Mouse (Mus musculus) neural tube, embryonic 15.5 days (tissue): ENCODE measurements around the gene Colca2. TPM values are rescaled to one million over a fixed set of nuclear protein-coding genes. Genes with fewer than 3 reads are reported as not detected.
A peak's percentile ranks its signal among the peaks of the same experiment; 100 is the strongest.

ENCODE experiments used
- ATAC-seq: fragments of 200-750 bp; cut with Nextera tagmentation; 2 replicates; pipeline ENCODE4 v1.8.0; 2017; ENCODE audit warnings: mild to moderate bottlenecking, moderate TSS enrichment, moderate library complexity; ENCODE audit not compliant: low FRiP score
- H3K27ac ChIP-seq: fragments of 300-500 bp; sonication (generic); replicated peaks from 2 replicates; pipeline ENCODE4 v1.5.1; 2015; ENCODE audit warnings: mild to moderate bottlenecking, inconsistent platforms
- H3K27me3 ChIP-seq: fragments of 300-500 bp; sonication (generic); replicated peaks from 2 replicates; pipeline ENCODE4 v1.6.1; 2015; ENCODE audit warnings: inconsistent platforms
- H3K36me3 ChIP-seq: fragments of 300-500 bp; sonication (generic); 2 replicates; pipeline ENCODE4 v1.6.1; 2015; ENCODE audit warnings: inconsistent platforms
- H3K4me1 ChIP-seq: fragments of 300-500 bp; sonication (generic); 2 replicates; pipeline ENCODE4 v1.6.1; 2015; ENCODE audit warnings: inconsistent platforms
- H3K4me2 ChIP-seq: fragments of 300-500 bp; sonication (generic); 2 replicates; pipeline ENCODE4 v1.6.1; 2015; ENCODE audit warnings: inconsistent platforms, mild to moderate bottlenecking, moderate library complexity
- H3K4me3 ChIP-seq: fragments of 300-500 bp; sonication (generic); replicated peaks from 2 replicates; pipeline ENCODE4 v1.5.1; 2015; ENCODE audit warnings: mild to moderate bottlenecking, inconsistent platforms
- H3K9ac ChIP-seq: fragments of 300-500 bp; sonication (generic); replicated peaks from 2 replicates; pipeline ENCODE4 v1.6.1; 2015; ENCODE audit warnings: mild to moderate bottlenecking, inconsistent platforms
- H3K9me3 ChIP-seq: fragments of 300-500 bp; sonication (generic); replicated peaks from 2 replicates; pipeline ENCODE4 v1.6.1; 2016; ENCODE audit warnings: inconsistent platforms
- WGBS: fragments of 180-500 bp; shearing (Covaris S2); methylation state at CpG from one replicate; pipeline ENCODE4 v1.1.7; 2015; ENCODE audit warnings: mixed read lengths; 5-methylcytosine and 5-hydroxymethylcytosine counted together
- polyA plus RNA-seq: library from polyadenylated mRNA; unstranded; fragments of >200 nt; fragmentation: Nextera tagmentation; extraction: Ambion mirVana; gene quantifications from 2 replicates; pipeline ENCODE4 v1.2.1, GENCODE M21; 2015

Colca2 gene
- polyA plus RNA-seq, 1 experiment from 2014 or later, result 0.70 TPM

DNA sequence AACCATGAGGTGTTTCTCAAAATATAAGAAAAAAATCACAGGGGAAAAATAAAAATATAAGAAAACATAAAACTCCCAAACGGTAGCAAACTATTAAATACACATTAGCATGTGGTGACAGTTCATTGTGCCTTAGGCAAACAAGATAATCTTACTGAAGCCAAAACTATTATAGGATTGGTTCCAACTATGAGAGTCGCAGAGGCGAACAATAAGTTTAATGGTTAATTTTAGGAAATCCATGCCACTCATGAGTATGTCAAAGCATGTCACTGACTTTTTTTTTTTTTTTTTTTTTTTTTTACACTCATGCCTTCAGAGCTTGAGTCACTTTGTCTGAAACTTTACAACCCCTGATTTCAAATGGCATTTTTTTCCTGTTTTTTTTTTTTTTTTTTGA lies 28.0 kb upstream of the Colca2 start:
- ATAC-seq, result no peak

DNA sequence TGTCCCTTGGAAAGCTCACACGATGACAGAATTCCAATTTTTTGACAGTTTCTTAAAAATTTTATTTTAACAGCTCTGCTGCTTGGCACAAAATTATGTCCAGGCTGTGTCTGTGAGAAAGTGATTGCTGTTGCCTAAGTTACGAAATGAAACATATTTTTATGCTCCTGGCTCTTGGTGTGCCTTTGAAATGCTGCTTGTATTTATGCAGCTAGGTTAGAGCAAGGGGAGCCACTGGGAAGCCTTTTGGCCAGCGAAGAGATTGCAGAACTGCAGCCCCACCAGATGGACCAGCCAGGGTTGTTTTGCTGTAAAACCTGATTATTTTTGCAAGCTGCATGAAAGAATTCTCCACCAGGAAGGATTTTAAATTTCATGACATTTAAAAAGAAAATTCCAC lies 26.8 kb upstream of the Colca2 start:
- Histone ChIP-seq H3K36me3 (no peaks in the 10 kb centered on the region), H3K9ac (no peak overlapping the region), H3K27me3 (no peaks in the 10 kb centered on the region), H3K4me2 (no peak overlapping the region), H3K9me3 (no peaks in the 10 kb centered on the region), H3K4me1 (no peaks in the 10 kb centered on the region), H3K27ac (no peak overlapping the region), H3K4me3 (no peak overlapping the region)
- no peak for ATAC-seq
- WGBS, result 65% methylated on average over 3 of the region's 3 CpGs

More for the DNA sequence above, 28.0 kb upstream of the Colca2 start:
- Histone ChIP-seq H3K27me3 (no peaks in the 10 kb centered on the region), H3K36me3 (no peaks in the 10 kb centered on the region), H3K4me2 (no peak overlapping the region), H3K4me1 (no peaks in the 10 kb centered on the region), H3K9ac (no peak overlapping the region), H3K4me3 (no peak overlapping the region), H3K27ac (no peak overlapping the region), H3K9me3 (no peaks in the 10 kb centered on the region)
- 80% methylated on average over 3 of the region's 3 CpGs for WGBS

DNA sequence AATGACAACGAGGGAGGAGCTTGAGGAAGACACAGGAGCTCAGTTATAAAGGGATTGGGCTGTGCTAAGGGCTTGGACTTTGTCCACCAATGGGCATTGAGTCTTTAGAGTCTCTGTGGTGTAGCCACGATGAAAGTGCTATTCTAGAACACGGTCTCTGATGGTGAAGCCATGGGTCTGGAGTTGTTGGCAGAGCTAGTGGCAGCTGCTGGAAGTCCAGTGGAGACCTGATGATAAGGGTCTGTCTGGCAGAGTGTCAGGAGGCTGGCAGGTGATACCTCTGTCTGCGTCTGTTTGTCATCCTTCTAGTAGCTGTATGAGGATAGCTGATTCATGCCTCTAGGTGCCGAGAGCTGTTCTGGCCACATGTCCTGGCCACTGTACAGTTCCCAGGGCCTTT lies 25.6 kb upstream of the Colca2 start:
- ATAC-seq, result no peak
- no peak overlapping the region for H3K4me2 ChIP-seq
- 77% methylated on average over 5 of the region's 5 CpGs for WGBS
- H3K4me3 ChIP-seq, result no peak overlapping the region
- H3K27me3 ChIP-seq, result no peaks in the 10 kb centered on the region
- no peak overlapping the region for H3K9ac ChIP-seq
- no peaks in the 10 kb centered on the region for H3K36me3 ChIP-seq
- no peaks in the 10 kb centered on the region for H3K4me1 ChIP-seq
- no peaks in the 10 kb centered on the region for H3K9me3 ChIP-seq
- no peak overlapping the region for H3K27ac ChIP-seq

DNA sequence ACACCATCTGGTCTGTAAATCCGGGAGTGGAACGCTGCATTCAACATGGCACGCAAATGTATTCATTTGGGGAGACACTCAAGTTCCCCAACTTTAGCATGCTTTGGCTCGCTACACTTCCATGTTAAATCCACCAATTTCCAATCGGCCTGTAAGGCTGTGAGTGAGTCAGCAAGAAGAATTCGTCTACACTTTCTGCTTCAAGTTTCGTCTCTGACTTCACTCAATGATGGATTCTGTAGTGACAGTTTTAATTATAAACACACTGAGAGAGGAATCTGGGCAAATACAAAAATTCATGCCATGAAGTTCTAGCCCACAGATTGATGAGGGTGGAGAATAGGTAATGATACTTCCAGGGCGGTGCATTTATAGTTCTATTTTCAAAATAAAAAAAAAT lies 15.2 kb upstream of the Colca2 start:
- H3K27me3 ChIP-seq, result no peaks in the 10 kb centered on the region
- 83% methylated on average over 8 of the region's 8 CpGs for WGBS
- no peak for ATAC-seq

DNA sequence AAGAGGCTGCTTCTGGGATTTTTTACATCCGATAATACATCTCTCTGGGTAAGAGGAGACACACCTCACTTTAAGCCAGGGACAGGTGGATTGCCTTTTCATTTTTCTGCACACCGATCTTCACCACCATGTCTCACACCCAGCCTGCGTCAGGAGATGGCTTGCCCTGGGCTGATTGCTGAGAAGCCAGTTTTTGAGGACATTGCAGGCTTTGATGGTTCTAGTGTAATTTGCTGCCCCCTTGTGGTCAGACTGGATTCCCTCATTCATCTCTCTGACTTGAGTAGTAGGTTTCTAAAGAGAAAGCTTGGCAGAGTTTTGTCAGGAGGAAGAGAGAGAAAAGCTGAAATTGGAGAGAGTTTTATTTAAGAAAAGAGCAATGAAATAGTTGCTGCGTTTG lies 14.3 kb upstream of the Colca2 start:
- H3K27me3 ChIP-seq, result no peaks in the 10 kb centered on the region
- ATAC-seq, result 0 out of 2 replicates have a peak, but pooled peaks have one; percentile 28
- no peak overlapping the region for H3K27ac ChIP-seq

More for the DNA sequence above, 15.2 kb upstream of the Colca2 start:
- Histone ChIP-seq H3K9ac (no peak overlapping the region), H3K4me3 (no peak overlapping the region), H3K27ac (no peak overlapping the region), H3K36me3 (no peaks in the 10 kb centered on the region), H3K4me1 (no peaks in the 10 kb centered on the region), H3K9me3 (0 out of 2 replicates have a peak, but pooled peaks cover 3% of the 10 kb centered on the region), H3K4me2 (no peak overlapping the region)

DNA sequence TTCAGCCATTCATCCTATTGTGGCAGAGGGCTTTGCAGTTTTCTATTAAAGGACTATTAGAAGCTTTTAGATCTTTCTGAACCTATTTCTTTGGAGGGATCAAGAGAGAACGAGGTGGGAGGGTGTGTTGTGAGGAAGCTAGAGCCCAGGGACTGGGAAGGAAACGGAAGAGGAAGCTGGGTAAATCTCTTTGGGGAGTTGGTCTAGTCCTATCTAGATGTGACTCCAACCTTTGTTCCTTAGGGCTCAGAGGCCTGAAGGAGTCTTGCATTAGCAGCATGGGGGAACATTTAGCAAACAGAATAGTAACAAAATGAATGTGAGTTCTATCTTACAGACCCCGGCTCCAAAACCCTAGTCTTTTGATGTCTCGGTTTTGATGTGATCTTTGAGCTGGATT lies 12.6 kb upstream of the Colca2 start:
- ATAC-seq, result no peak
- Histone ChIP-seq H3K4me2 (no peak overlapping the region), H3K4me3 (no peak overlapping the region), H3K27me3 (no peaks in the 10 kb centered on the region), H3K9me3 (no peaks in the 10 kb centered on the region), H3K27ac (no peak overlapping the region), H3K4me1 (no peaks in the 10 kb centered on the region), H3K36me3 (no peaks in the 10 kb centered on the region), H3K9ac (no peak overlapping the region)
- WGBS, result 83% methylated on average over 4 of the region's 4 CpGs

More for the DNA sequence above, 14.3 kb upstream of the Colca2 start:
- Histone ChIP-seq H3K4me2 (no peak overlapping the region), H3K9ac (no peak overlapping the region), H3K36me3 (no peaks in the 10 kb centered on the region), H3K4me1 (no peaks in the 10 kb centered on the region), H3K4me3 (no peak overlapping the region), H3K9me3 (no peaks in the 10 kb centered on the region)
- WGBS, result 31% methylated on average over 4 of the region's 4 CpGs

DNA sequence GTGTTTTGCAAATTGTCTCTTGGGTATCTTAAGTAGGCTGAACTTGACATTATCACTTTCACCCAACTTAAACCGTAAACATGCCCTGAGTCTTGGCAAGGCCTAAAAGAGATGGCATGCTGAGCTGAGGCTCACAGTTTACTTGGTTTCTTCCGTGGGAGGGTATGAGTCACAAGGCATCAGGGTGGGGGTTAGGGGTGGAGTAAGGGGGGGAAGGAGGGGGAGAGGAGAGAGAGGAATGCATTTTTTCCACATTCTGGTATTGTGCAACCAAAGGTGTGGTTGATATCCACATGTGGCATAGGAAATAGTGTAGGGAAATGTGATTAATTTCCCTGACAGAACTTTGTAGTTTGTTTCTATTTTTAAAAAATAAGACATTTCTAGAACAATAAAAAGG lies 7.7 kb upstream of the Colca2 start:
- no peaks in the 10 kb centered on the region for H3K9me3 ChIP-seq
- 51% methylated on average over 2 of the region's 2 CpGs for WGBS

DNA sequence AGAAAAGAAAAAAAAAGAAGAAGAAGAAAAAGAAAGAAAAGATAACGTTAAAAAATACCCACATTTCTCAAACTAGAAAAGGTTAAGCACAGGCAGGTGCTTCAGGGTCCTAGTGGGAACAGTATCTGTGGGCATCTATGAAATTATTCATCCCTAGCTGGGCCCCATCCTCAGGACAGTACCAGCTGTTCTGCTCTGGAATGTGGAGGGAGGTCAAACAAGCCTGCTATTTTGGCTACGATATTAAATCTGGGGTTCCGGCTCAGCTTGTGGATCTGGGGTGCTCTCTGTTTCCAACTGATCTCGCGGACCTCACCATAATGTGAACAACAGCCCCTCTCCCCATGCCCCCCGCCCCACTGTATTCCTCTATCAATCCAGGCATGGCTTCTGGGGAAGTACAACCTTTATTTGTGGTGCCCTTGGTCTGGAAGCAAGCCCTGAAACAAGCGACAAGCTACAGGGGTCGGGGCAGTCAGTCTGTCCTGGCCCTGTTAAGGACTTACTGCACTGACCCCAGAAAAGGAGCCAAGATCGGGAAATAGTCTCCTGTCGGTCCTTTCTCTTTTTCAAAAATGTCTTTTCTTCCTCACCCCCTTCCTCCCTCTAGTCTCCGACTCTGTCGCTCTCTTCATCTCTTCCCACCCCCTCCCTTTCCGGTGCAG lies 403 bp downstream of the Colca2 start:
- H3K4me1 ChIP-seq, result peaks cover 17% of the 10 kb centered on the region
- H3K9ac ChIP-seq, result peak overlapping the region; percentile 51; the same call in 1 of the 2 replicates
- H3K27me3 ChIP-seq, result peaks cover 26% of the 10 kb centered on the region
- 0 out of 2 replicates have a peak overlapping the region, but pooled peaks have one; percentile 9 for H3K27ac ChIP-seq
- ATAC-seq, result no peak
- peak overlapping the region; percentile 91 for H3K4me2 ChIP-seq
- H3K9me3 ChIP-seq, result no peaks in the 10 kb centered on the region
- no peaks in the 10 kb centered on the region for H3K36me3 ChIP-seq
- WGBS, result 23% methylated on average over 13 of the region's 13 CpGs
- H3K4me3 ChIP-seq, result peak overlapping the region; percentile 46

More for the DNA sequence above, 7.7 kb upstream of the Colca2 start:
- no peaks in the 10 kb centered on the region for H3K4me1 ChIP-seq
- no peak overlapping the region for H3K9ac ChIP-seq
- no peak overlapping the region for H3K27ac ChIP-seq
- no peak for ATAC-seq
- H3K36me3 ChIP-seq, result no peaks in the 10 kb centered on the region
- H3K27me3 ChIP-seq, result 0 out of 2 replicates have a peak, but pooled peaks cover 1% of the 10 kb centered on the region
- H3K4me3 ChIP-seq, result no peak overlapping the region
- no peak overlapping the region for H3K4me2 ChIP-seq

DNA sequence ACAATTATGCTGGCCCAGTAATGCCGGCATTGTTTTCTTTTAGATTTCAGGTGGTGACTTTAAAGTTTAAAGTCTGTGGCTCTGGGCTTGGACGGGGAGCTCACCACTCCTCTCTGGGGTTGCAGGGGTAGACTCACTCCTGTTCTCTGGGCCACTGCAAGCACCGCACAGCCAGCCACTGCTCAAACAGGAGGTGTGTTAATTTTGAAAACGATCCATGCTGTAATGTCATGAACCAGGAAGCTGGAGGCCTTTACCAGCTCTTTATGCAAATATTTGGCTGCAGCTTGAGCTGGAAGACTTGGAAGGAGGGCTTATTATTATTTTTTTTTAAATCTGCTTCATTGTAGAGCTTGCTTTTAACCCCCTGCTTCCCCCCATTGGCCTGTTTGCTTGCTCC lies 3.7 kb downstream of the Colca2 start:
- Histone ChIP-seq H3K4me3 (no peak overlapping the region), H3K36me3 (no peaks in the 10 kb centered on the region), H3K27ac (no peak overlapping the region), H3K4me1 (peaks cover 17% of the 10 kb centered on the region), H3K9ac (no peak overlapping the region), H3K27me3 (peaks cover 16% of the 10 kb centered on the region), H3K9me3 (no peaks in the 10 kb centered on the region), H3K4me2 (no peak overlapping the region)
- ATAC-seq, result no peak
- WGBS, result 32% methylated on average over 4 of the region's 4 CpGs

DNA sequence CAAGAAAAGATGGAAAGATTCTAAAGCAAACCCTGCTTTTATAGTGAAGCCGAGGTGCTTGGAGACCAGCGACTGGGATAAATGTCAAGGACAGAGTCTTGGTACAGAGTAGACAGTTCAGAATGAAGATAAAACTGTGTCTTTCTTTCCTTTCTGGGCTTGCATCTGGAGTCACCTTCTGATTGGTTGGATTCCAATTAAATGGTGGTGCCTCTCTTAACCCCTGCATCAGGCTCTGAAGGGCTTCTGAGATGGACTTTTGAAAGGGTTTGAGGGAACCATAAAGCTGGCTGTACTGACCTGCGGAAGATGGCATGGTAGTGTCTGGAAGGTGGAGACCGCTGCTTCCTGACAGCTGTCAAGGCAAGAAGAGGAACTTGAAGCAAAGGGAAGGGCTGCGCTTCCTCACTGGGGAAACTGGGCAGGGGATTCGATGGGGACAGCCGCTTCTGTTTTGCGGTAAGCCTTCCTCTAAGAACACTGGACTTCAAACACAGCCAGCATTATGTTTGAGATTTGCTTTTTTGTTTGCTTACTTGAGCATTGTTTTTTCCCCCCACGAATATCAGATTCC lies 4.7 kb downstream of the Colca2 start:
- H3K27ac ChIP-seq, result no peak overlapping the region
- H3K9me3 ChIP-seq, result no peaks in the 10 kb centered on the region
- peaks cover 7% of the 10 kb centered on the region for H3K27me3 ChIP-seq
- H3K4me3 ChIP-seq, result no peak overlapping the region
- H3K4me2 ChIP-seq, result no peak overlapping the region
- ATAC-seq, result no peak
- peaks cover 9% of the 10 kb centered on the region for H3K4me1 ChIP-seq
- H3K36me3 ChIP-seq, result no peaks in the 10 kb centered on the region
- WGBS, result 67% methylated on average over 9 of the region's 9 CpGs
- H3K9ac ChIP-seq, result no peak overlapping the region

DNA sequence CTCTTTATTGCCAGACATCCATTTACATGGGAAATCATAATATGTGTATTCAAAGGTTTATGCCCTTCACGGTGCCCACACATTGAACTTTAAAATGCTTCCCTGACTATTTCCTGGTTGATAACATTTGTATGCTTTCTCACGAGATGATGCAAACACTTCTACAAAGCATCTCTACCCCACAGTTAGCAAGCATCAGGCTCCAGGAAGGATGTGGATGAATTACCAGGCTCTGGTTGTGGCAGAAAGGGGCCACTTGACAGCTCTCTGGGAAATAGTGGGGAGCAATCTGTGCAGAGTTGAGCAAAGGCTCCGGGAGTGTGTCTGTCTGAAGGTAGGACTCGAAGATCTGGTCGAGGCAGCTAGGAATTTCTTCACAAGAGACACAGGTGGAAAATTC lies 6.3 kb downstream of the Colca2 start:
- no peak overlapping the region for H3K9ac ChIP-seq
- H3K36me3 ChIP-seq, result no peaks in the 10 kb centered on the region
- 80% methylated on average over 5 of the region's 5 CpGs for WGBS
- H3K4me1 ChIP-seq, result no peaks in the 10 kb centered on the region
- H3K27me3 ChIP-seq, result no peaks in the 10 kb centered on the region
- no peak overlapping the region for H3K4me2 ChIP-seq
- H3K9me3 ChIP-seq, result no peaks in the 10 kb centered on the region
- ATAC-seq, result no peak
- no peak overlapping the region for H3K4me3 ChIP-seq
- no peak overlapping the region for H3K27ac ChIP-seq

DNA sequence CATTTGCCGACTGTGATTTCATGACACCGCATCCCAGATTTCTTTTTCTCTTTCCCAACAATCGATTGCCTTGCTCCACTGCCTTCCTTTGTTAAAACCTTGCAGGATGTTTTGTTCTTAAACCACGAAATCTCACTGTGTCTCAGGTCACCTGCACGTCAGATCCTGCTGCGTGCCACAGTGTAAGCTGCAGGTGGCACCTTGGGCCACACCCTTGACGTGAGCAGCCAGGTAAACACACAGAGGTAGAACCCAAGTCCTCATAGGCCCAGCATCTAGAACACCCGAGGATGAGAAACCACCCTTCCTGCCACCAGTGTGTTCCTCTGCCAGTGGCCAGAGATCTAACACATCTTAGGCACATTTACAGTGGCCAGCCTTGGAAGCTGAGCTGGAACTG lies 7.3 kb downstream of the Colca2 start:
- Histone ChIP-seq H3K36me3 (no peaks in the 10 kb centered on the region), H3K4me3 (no peak overlapping the region), H3K9me3 (no peaks in the 10 kb centered on the region), H3K9ac (no peak overlapping the region), H3K27me3 (no peaks in the 10 kb centered on the region), H3K4me1 (no peaks in the 10 kb centered on the region), H3K27ac (no peak overlapping the region), H3K4me2 (no peak overlapping the region)
- no peak for ATAC-seq
- WGBS, result 71% methylated on average over 8 of the region's 8 CpGs
